Mouse (Mus musculus) common myeloid progenitor, adult 5-6 weeks (primary cell): ENCODE data around the gene Alad. TPM values are rescaled to one million over a fixed set of nuclear protein-coding genes. Genes with fewer than 3 reads are reported as not detected.

Source experiments
- total RNA-seq: library from RNA; stranded (forward); fragments of 200-1000, 187-1606 nt; gene quantifications from 2 replicates; pipeline ENCODE4 v1.2.3, GENCODE M21; 2017

Alad gene
- total RNA-seq, 1 experiment from 2014 or later: 54.8 TPM

Other genes starting within 250 kb of the Alad start
- gene Fkbp15, start 159.4 kb downstream of the Alad start, total RNA-seq: 55.6 and 60.2 TPM in 2 replicates
- 12.5 and 17.6 TPM in 2 replicates for gene Slc31a1, start 159.2 kb downstream of the Alad start, total RNA-seq
- gene Cdc26, start 111.3 kb downstream of the Alad start, total RNA-seq: 126 and 145 TPM in 2 replicates
- 19.8 and 23.4 TPM in 2 replicates for gene Prpf4, start 111.1 kb downstream of the Alad start, total RNA-seq
- not detected in 2 replicates for gene Rnf183, start 84.7 kb downstream of the Alad start, total RNA-seq
- 0.39 and 0.82 TPM in 2 replicates for gene Wdr31, start 49.0 kb downstream of the Alad start, total RNA-seq
- gene Bspry, start 39.9 kb downstream of the Alad start, total RNA-seq: 0.27 TPM in 1 of 2 replicates, not detected in the other
- 4.3 TPM in 1 of 2 replicates, not detected in the other for gene Hdhd3, start 16.5 kb downstream of the Alad start, total RNA-seq
- 84.0 and 97.3 TPM in 2 replicates for gene Pole3, start 5.2 kb upstream of the Alad start, total RNA-seq
- 0.41 TPM in 1 of 2 replicates, not detected in the other for gene 4933430I17Rik, start 5.5 kb upstream of the Alad start, total RNA-seq
- 6.2 and 8.2 TPM in 2 replicates for gene Rgs3, start 39.9 kb upstream of the Alad start, total RNA-seq